Mouse (Mus musculus) hindbrain, embryonic 13.5 days (tissue): Measurements from ENCODE around the gene St7. TPM values are rescaled to one million over a fixed set of nuclear protein-coding genes. Genes with fewer than 3 reads are reported as not detected.

ENCODE experiments used
- polyA plus RNA-seq: library from polyadenylated mRNA; unstranded; fragments of >200 nt; fragmentation: Nextera tagmentation; extraction: Ambion mirVana; gene quantifications from 2 replicates; pipeline ENCODE4 v1.2.1, GENCODE M21; 2015

St7 gene
- polyA plus RNA-seq, 1 experiment from 2014 or later = 57.8 TPM

Other genes with a start within 250 kb of the St7 start
- 1.7 and 1.9 TPM in 2 replicates for gene Met, start 229.1 kb upstream of the St7 start, polyA plus RNA-seq
- gene Capza2, start 56.7 kb upstream of the St7 start, polyA plus RNA-seq = 246 and 256 TPM in 2 replicates